ENCODE assay signal across 14 mouse cellular contexts in the genomic region with DNA sequence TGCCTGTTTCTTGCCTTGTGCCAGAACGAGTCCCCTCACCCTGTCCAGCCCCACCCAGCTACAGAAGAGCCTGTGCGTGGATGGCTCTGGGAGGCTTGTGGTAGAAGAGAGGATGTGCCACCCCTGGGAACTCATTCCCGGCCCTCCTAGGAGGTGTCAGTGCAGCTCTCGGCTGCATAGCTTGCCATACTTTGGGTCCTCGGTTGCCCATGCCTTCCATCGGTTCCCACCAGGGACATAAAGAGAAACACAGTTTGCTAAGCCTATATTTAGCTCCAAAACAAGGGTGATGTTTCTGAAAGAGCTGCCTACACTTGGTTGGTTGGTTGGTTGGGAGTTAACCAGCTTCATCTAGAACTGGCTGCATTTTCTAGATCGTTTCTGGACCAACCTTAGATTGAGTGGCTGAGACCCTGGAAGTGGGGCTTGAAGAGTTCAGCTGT. TPM values are rescaled to one million over a fixed set of nuclear protein-coding genes. Genes with fewer than 3 reads are reported as not detected.
DNase-seq lines count a peak whose midpoint lies in the region; ATAC-seq and TF ChIP-seq lines count a peak whose summit lies in the region.
"Had no signal": no experiment of that assay in that cellular context is flagged by ENCODE, and none has a peak within 500 bp of the region (broad histone marks: within the 10 kb centered on the region; RNA-seq: fewer than 3 reads in every experiment).

No protein-coding gene starts in this region.

- no peak for TF ChIP-seq CTCF in lung, postnatal 0 days (IDR thresholded peaks at IDR 0.05)

- H3K4me3 ChIP-seq in forebrain, embryonic 12.5 days (replicated peaks) = peak overlapping the region; percentile 59
- H3K4me3 ChIP-seq in hindbrain, embryonic 14.5 days (replicated peaks; ENCODE audit: low read length) = peak overlapping the region; percentile 64
- H3K4me3 ChIP-seq in neural tube, embryonic 11.5 days (ENCODE audit: low read depth, low read length) = no peak overlapping the region
- no peak overlapping the region for H3K4me3 ChIP-seq in lung, postnatal 0 days (ENCODE audit: low read depth, low read length)

- H3K9me3 ChIP-seq in forebrain, embryonic 12.5 days = no peaks in the 10 kb centered on the region
- no peaks in the 10 kb centered on the region for H3K9me3 ChIP-seq in hindbrain, embryonic 14.5 days (ENCODE audit: control insufficient read depth, low read length)
- H3K9me3 ChIP-seq in neural tube, embryonic 11.5 days (ENCODE audit: control insufficient read depth, low read length) = no peaks in the 10 kb centered on the region
- H3K9me3 ChIP-seq in lung, postnatal 0 days (ENCODE audit: low read length) = no peaks in the 10 kb centered on the region
- H3K9me3 ChIP-seq: heart, embryonic 15.5 days; limb, embryonic 10.5 days had no signal

- peaks cover 41% of the 10 kb centered on the region for H3K4me1 ChIP-seq in forebrain, embryonic 12.5 days
- H3K4me1 ChIP-seq in hindbrain, embryonic 14.5 days (replicated peaks; ENCODE audit: control insufficient read depth, insufficient read depth, low read length) = 0 out of 2 replicates have a peak, but pooled peaks cover 24% of the 10 kb centered on the region
- H3K4me1 ChIP-seq in neural tube, embryonic 11.5 days (ENCODE audit: control insufficient read depth, insufficient read depth, low read length) = peaks cover 29% of the 10 kb centered on the region
- no peaks in the 10 kb centered on the region for H3K4me1 ChIP-seq in lung, postnatal 0 days (ENCODE audit: insufficient read depth, low read depth, low read length)

- TF ChIP-seq EP300 in lung, postnatal 0 days (IDR thresholded peaks at IDR 0.05) = no peak

- ATAC-seq in forebrain, embryonic 12.5 days (ENCODE audit: low FRiP score) = no peak
- ATAC-seq in hindbrain, embryonic 14.5 days (ENCODE audit: low FRiP score) = no peak
- no peak for ATAC-seq in neural tube, embryonic 11.5 days (ENCODE audit: insufficient read depth, low FRiP score, low TSS enrichment)
- ATAC-seq in lung, postnatal 0 days = no peak

- no peaks in the 10 kb centered on the region for H3K36me3 ChIP-seq in forebrain, embryonic 12.5 days (replicated peaks)
- no peaks in the 10 kb centered on the region for H3K36me3 ChIP-seq in hindbrain, embryonic 14.5 days (replicated peaks; ENCODE audit: control insufficient read depth, insufficient read depth)
- H3K36me3 ChIP-seq in neural tube, embryonic 11.5 days (ENCODE audit: control insufficient read depth, insufficient read depth, low read length) = no peaks in the 10 kb centered on the region
- no peaks in the 10 kb centered on the region for H3K36me3 ChIP-seq in lung, postnatal 0 days (ENCODE audit: insufficient read depth, low read length)
- H3K36me3 ChIP-seq: heart, embryonic 15.5 days; limb, embryonic 10.5 days had no signal

- peak overlapping the region; percentile 94 for H3K4me2 ChIP-seq in forebrain, embryonic 12.5 days
- H3K4me2 ChIP-seq in hindbrain, embryonic 14.5 days (replicated peaks) = peak overlapping the region; percentile 96
- peak overlapping the region; percentile 91 for H3K4me2 ChIP-seq in neural tube, embryonic 11.5 days (ENCODE audit: low read depth)
- H3K4me2 ChIP-seq in lung, postnatal 0 days (replicated peaks; ENCODE audit: low read depth, low read length) = no peak overlapping the region
- H3K4me2 ChIP-seq: heart, embryonic 15.5 days had no signal

- 11% methylated on average over 7 of the region's 7 CpGs for WGBS in forebrain, embryonic 12.5 days
- 3% methylated on average over 7 of the region's 7 CpGs for WGBS in hindbrain, embryonic 14.5 days
- 4% methylated on average over 7 of the region's 7 CpGs for WGBS in neural tube, embryonic 11.5 days
- 5% methylated on average over 7 of the region's 7 CpGs for WGBS in lung, postnatal 0 days

- H3K27me3 ChIP-seq in forebrain, embryonic 12.5 days = peaks cover 78% of the 10 kb centered on the region
- H3K27me3 ChIP-seq in hindbrain, embryonic 14.5 days (ENCODE audit: control insufficient read depth, insufficient read depth, low read length) = peaks cover 44% of the 10 kb centered on the region
- H3K27me3 ChIP-seq in neural tube, embryonic 11.5 days (ENCODE audit: control insufficient read depth, insufficient read depth, low read length) = peaks cover 47% of the 10 kb centered on the region
- peaks cover 39% of the 10 kb centered on the region for H3K27me3 ChIP-seq in lung, postnatal 0 days (replicated peaks; ENCODE audit: insufficient read depth, low read length)

- H3K27ac ChIP-seq in forebrain, embryonic 12.5 days = no peak overlapping the region
- peak overlapping the region; percentile 48 for H3K27ac ChIP-seq in hindbrain, embryonic 14.5 days
- H3K27ac ChIP-seq in neural tube, embryonic 11.5 days (ENCODE audit: low read depth, low read length) = no peak overlapping the region
- no peak overlapping the region for H3K27ac ChIP-seq in lung, postnatal 0 days (ENCODE audit: low read length)
- H3K27ac ChIP-seq: heart, embryonic 15.5 days; limb, embryonic 10.5 days had no signal

- no peak overlapping the region for H3K9ac ChIP-seq in forebrain, embryonic 12.5 days
- peak overlapping the region; percentile 81 for H3K9ac ChIP-seq in hindbrain, embryonic 14.5 days
- H3K9ac ChIP-seq in neural tube, embryonic 11.5 days (ENCODE audit: low read length) = no peak overlapping the region
- H3K9ac ChIP-seq in lung, postnatal 0 days (replicated peaks; ENCODE audit: low read depth) = no peak overlapping the region
- H3K9ac ChIP-seq: heart, embryonic 15.5 days had no signal

- DNase-seq in layer of hippocampus, postnatal 14 days (ENCODE audit: low spot score in 2 of 2) = peak; percentile 34 to 55
- no peak for DNase-seq in layer of hippocampus, adult 11-12 months (ENCODE audit: low spot score)
- DNase-seq in hindbrain, embryonic 14.5 days (ENCODE audit: low spot score) = no peak
- DNase-seq in neural tube, embryonic 11.5 days (ENCODE audit: low spot score) = no peak
- no peak for DNase-seq in lung, postnatal 25 days (ENCODE audit: low spot score)
- DNase-seq in lung, postnatal 0 days (ENCODE audit: low spot score) = no peak
- DNase-seq in lung, postnatal 14 days = no peak
- DNase-seq: adrenal gland, postnatal 25 days; cerebellum, adult 2 months; kidney, adult 11 months; lung, adult 18-20 months had no signal

RNA-seq across cellular contexts. Expression of a gene that starts 2.6 kb away (rescaled TPM):
- total RNA-seq in layer of hippocampus, postnatal 14 days (2021) = 100 to 1,000 TPM in 1 of 2 experiments, 10 to 100 TPM in 1; 98.9 to 106 TPM
- polyA plus RNA-seq in forebrain, embryonic 12.5 days (2016; fragmentation: Nextera tagmentation; extraction: Ambion mirVana) = 1.6 and 1.8 TPM in 2 replicates
- 6.3 and 7.9 TPM in 2 replicates for polyA plus RNA-seq in hindbrain, embryonic 14.5 days (2014; fragmentation: Nextera tagmentation; extraction: Ambion mirVana)
- polyA plus RNA-seq in neural tube, embryonic 11.5 days (2014; fragmentation: Nextera tagmentation; extraction: Ambion mirVana) = 1.4 and 1.5 TPM in 2 replicates
- polyA plus RNA-seq in lung, postnatal 0 days (2015; fragmentation: Nextera tagmentation; extraction: Ambion mirVana) = not detected in 2 replicates
- polyA plus RNA-seq: heart, embryonic 15.5 days had no signal

RNA-seq across cellular contexts. Expression of a gene that starts 58.6 kb away (rescaled TPM):
- 10 to 100 TPM; 77.1 to 87.7 TPM for total RNA-seq in layer of hippocampus, postnatal 14 days (2021)
- 54.8 and 62.3 TPM in 2 replicates for polyA plus RNA-seq in forebrain, embryonic 12.5 days (2016; fragmentation: Nextera tagmentation; extraction: Ambion mirVana)
- 75.5 and 98.4 TPM in 2 replicates for polyA plus RNA-seq in hindbrain, embryonic 14.5 days (2014; fragmentation: Nextera tagmentation; extraction: Ambion mirVana)
- polyA plus RNA-seq in neural tube, embryonic 11.5 days (2014; fragmentation: Nextera tagmentation; extraction: Ambion mirVana) = 50.3 and 65.1 TPM in 2 replicates
- 20.0 and 25.9 TPM in 2 replicates for polyA plus RNA-seq in lung, postnatal 0 days (2015; fragmentation: Nextera tagmentation; extraction: Ambion mirVana)

Comparison
In these comparisons a context has a peak if more than half of its experiments do, and no peak if none do; other contexts are left out.
1. DNase-seq: peak in layer of hippocampus, postnatal 14 days (2 of 2); none in layer of hippocampus, adult 11-12 months (single experiment), hindbrain, embryonic 14.5 days (single experiment), neural tube, embryonic 11.5 days (single experiment), lung, postnatal 25 days (single experiment), lung, postnatal 0 days (single experiment) and lung, postnatal 14 days (single experiment).
2. H3K4me3 ChIP-seq: peak in forebrain, embryonic 12.5 days (single experiment) and hindbrain, embryonic 14.5 days (single experiment); none in neural tube, embryonic 11.5 days (single experiment) and lung, postnatal 0 days (single experiment).